Mouse (Mus musculus): Measurements from ENCODE around the gene Wdr64. TPM values are rescaled to one million over a fixed set of nuclear protein-coding genes. Genes with fewer than 3 reads are reported as not detected.

Gene Wdr64
- polyA plus RNA-seq, 1 experiment from 2014 or later = not detected

- no peak overlapping the region for H3K4me2 ChIP-seq (ENCODE audit: low read length)
- no peaks in the 10 kb centered on the region for H3K27me3 ChIP-seq (replicated peaks; ENCODE audit: control insufficient read depth, insufficient read depth, low read length)
- H3K4me1 ChIP-seq (ENCODE audit: control insufficient read depth, insufficient read depth, low read depth, low read length) = no peaks in the 10 kb centered on the region
- H3K9ac ChIP-seq (ENCODE audit: low read depth, low read length) = no peak overlapping the region
- no peak for ATAC-seq
- H3K36me3 ChIP-seq (ENCODE audit: control insufficient read depth, insufficient read depth, low read length) = no peaks in the 10 kb centered on the region
- no peaks in the 10 kb centered on the region for H3K9me3 ChIP-seq (ENCODE audit: control insufficient read depth, low read length)
- 71% methylated on average over 5 of the region's 5 CpGs for WGBS
- no peak overlapping the region for H3K4me3 ChIP-seq (ENCODE audit: low read length)
- no peak overlapping the region for H3K27ac ChIP-seq (ENCODE audit: low read depth, low read length)
Measured at GRCm38 (mm10) chr1:175707599-175707998, 9.2 kb downstream of the Wdr64 start.

GRCm38 (mm10) chr1:175708013-175708412, 9.6 kb downstream of the Wdr64 start:
- no peak overlapping the region for H3K4me2 ChIP-seq (ENCODE audit: low read length)
- no peaks in the 10 kb centered on the region for H3K36me3 ChIP-seq (ENCODE audit: control insufficient read depth, insufficient read depth, low read length)
- no peaks in the 10 kb centered on the region for H3K27me3 ChIP-seq (replicated peaks; ENCODE audit: control insufficient read depth, insufficient read depth, low read length)
- no peak for ATAC-seq
- no peak overlapping the region for H3K27ac ChIP-seq (ENCODE audit: low read depth, low read length)
- no peak overlapping the region for H3K4me3 ChIP-seq (ENCODE audit: low read length)
- H3K4me1 ChIP-seq (ENCODE audit: control insufficient read depth, insufficient read depth, low read depth, low read length) = no peaks in the 10 kb centered on the region
- H3K9ac ChIP-seq (ENCODE audit: low read depth, low read length) = no peak overlapping the region
- no peaks in the 10 kb centered on the region for H3K9me3 ChIP-seq (ENCODE audit: control insufficient read depth, low read length)

- no peak overlapping the region for H3K4me2 ChIP-seq (ENCODE audit: low read length)
Measured at GRCm38 (mm10) chr1:175712338-175712909, 14.0 kb downstream of the Wdr64 start.

GRCm38 (mm10) chr1:175716832-175717231, 18.4 kb downstream of the Wdr64 start:
- Histone ChIP-seq H3K9me3 (ENCODE audit: control insufficient read depth, low read length) (no peaks in the 10 kb centered on the region), H3K4me3 (ENCODE audit: low read length) (no peak overlapping the region), H3K4me2 (ENCODE audit: low read length) (no peak overlapping the region), H3K27me3 (replicated peaks; ENCODE audit: control insufficient read depth, insufficient read depth, low read length) (no peaks in the 10 kb centered on the region), H3K4me1 (ENCODE audit: control insufficient read depth, insufficient read depth, low read depth, low read length) (no peaks in the 10 kb centered on the region), H3K36me3 (ENCODE audit: control insufficient read depth, insufficient read depth, low read length) (no peaks in the 10 kb centered on the region), H3K9ac (ENCODE audit: low read depth, low read length) (no peak overlapping the region), H3K27ac (ENCODE audit: low read depth, low read length) (no peak overlapping the region)
- no peak for ATAC-seq
- 94% methylated on average over 9 of the region's 9 CpGs for WGBS

More at GRCm38 (mm10) chr1:175712338-175712909, 14.0 kb downstream of the Wdr64 start:
- Histone ChIP-seq H3K4me3 (ENCODE audit: low read length) (no peak overlapping the region), H3K36me3 (ENCODE audit: control insufficient read depth, insufficient read depth, low read length) (no peaks in the 10 kb centered on the region), H3K27me3 (replicated peaks; ENCODE audit: control insufficient read depth, insufficient read depth, low read length) (no peaks in the 10 kb centered on the region), H3K27ac (ENCODE audit: low read depth, low read length) (no peak overlapping the region), H3K4me1 (ENCODE audit: control insufficient read depth, insufficient read depth, low read depth, low read length) (no peaks in the 10 kb centered on the region), H3K9me3 (ENCODE audit: control insufficient read depth, low read length) (no peaks in the 10 kb centered on the region), H3K9ac (ENCODE audit: low read depth, low read length) (no peak overlapping the region)
- 70% methylated on average over 11 of the region's 11 CpGs for WGBS
- no peak for ATAC-seq

GRCm38 (mm10) chr1:175725771-175726170, 27.4 kb downstream of the Wdr64 start:
- H3K27me3 ChIP-seq (replicated peaks; ENCODE audit: control insufficient read depth, insufficient read depth, low read length) = no peaks in the 10 kb centered on the region
- no peak overlapping the region for H3K27ac ChIP-seq (ENCODE audit: low read depth, low read length)
- 53% methylated on average over 7 of the region's 7 CpGs for WGBS
- H3K36me3 ChIP-seq (ENCODE audit: control insufficient read depth, insufficient read depth, low read length) = no peaks in the 10 kb centered on the region
- no peaks in the 10 kb centered on the region for H3K4me1 ChIP-seq (ENCODE audit: control insufficient read depth, insufficient read depth, low read depth, low read length)
- no peak overlapping the region for H3K9ac ChIP-seq (ENCODE audit: low read depth, low read length)
- H3K4me2 ChIP-seq (ENCODE audit: low read length) = no peak overlapping the region
- H3K4me3 ChIP-seq (ENCODE audit: low read length) = no peak overlapping the region
- no peak for ATAC-seq
- no peaks in the 10 kb centered on the region for H3K9me3 ChIP-seq (ENCODE audit: control insufficient read depth, low read length)

GRCm38 (mm10) chr1:175754576-175755364, 56.4 kb downstream of the Wdr64 start:
- Histone ChIP-seq H3K36me3 (ENCODE audit: control insufficient read depth, insufficient read depth, low read length) (no peaks in the 10 kb centered on the region), H3K4me3 (ENCODE audit: low read length) (no peak overlapping the region), H3K4me1 (ENCODE audit: control insufficient read depth, insufficient read depth, low read depth, low read length) (no peaks in the 10 kb centered on the region), H3K4me2 (ENCODE audit: low read length) (no peak overlapping the region), H3K27me3 (replicated peaks; ENCODE audit: control insufficient read depth, insufficient read depth, low read length) (no peaks in the 10 kb centered on the region), H3K27ac (ENCODE audit: low read depth, low read length) (no peak overlapping the region), H3K9me3 (ENCODE audit: control insufficient read depth, low read length) (no peaks in the 10 kb centered on the region), H3K9ac (ENCODE audit: low read depth, low read length) (no peak overlapping the region)
- 69% methylated on average over 10 of the region's 10 CpGs for WGBS
- ATAC-seq = no peak

GRCm38 (mm10) chr1:175794668-175795067, 96.3 kb downstream of the Wdr64 start:
- Histone ChIP-seq H3K9me3 (ENCODE audit: control insufficient read depth, low read length) (no peaks in the 10 kb centered on the region), H3K9ac (ENCODE audit: low read depth, low read length) (no peak overlapping the region), H3K27ac (ENCODE audit: low read depth, low read length) (no peak overlapping the region), H3K4me2 (ENCODE audit: low read length) (no peak overlapping the region), H3K27me3 (replicated peaks; ENCODE audit: control insufficient read depth, insufficient read depth, low read length) (no peaks in the 10 kb centered on the region), H3K4me3 (ENCODE audit: low read length) (no peak overlapping the region), H3K4me1 (ENCODE audit: control insufficient read depth, insufficient read depth, low read depth, low read length) (no peaks in the 10 kb centered on the region), H3K36me3 (ENCODE audit: control insufficient read depth, insufficient read depth, low read length) (no peaks in the 10 kb centered on the region)
- no peak for ATAC-seq
- WGBS = 78% methylated on average over 2 of the region's 2 CpGs

- H3K9me3 ChIP-seq (ENCODE audit: control insufficient read depth, low read length) = no peaks in the 10 kb centered on the region
Measured at GRCm38 (mm10) chr1:175808356-175808755, 110.0 kb downstream of the Wdr64 start.

GRCm38 (mm10) chr1:175811625-175812024, 113.2 kb downstream of the Wdr64 start:
- WGBS = 25% methylated on average over 1 of the region's 1 CpGs
- H3K4me1 ChIP-seq (ENCODE audit: control insufficient read depth, insufficient read depth, low read depth, low read length) = no peaks in the 10 kb centered on the region
- H3K36me3 ChIP-seq (ENCODE audit: control insufficient read depth, insufficient read depth, low read length) = no peaks in the 10 kb centered on the region
- H3K9ac ChIP-seq (ENCODE audit: low read depth, low read length) = no peak overlapping the region
- H3K4me2 ChIP-seq (ENCODE audit: low read length) = no peak overlapping the region
- H3K4me3 ChIP-seq (ENCODE audit: low read length) = no peak overlapping the region
- no peak overlapping the region for H3K27ac ChIP-seq (ENCODE audit: low read depth, low read length)
- H3K27me3 ChIP-seq (replicated peaks; ENCODE audit: control insufficient read depth, insufficient read depth, low read length) = no peaks in the 10 kb centered on the region
- ATAC-seq = no peak
- H3K9me3 ChIP-seq (ENCODE audit: control insufficient read depth, low read length) = no peaks in the 10 kb centered on the region

More at GRCm38 (mm10) chr1:175808356-175808755, 110.0 kb downstream of the Wdr64 start:
- WGBS = 59% methylated on average over 5 of the region's 5 CpGs
- H3K9ac ChIP-seq (ENCODE audit: low read depth, low read length) = no peak overlapping the region
- H3K4me1 ChIP-seq (ENCODE audit: control insufficient read depth, insufficient read depth, low read depth, low read length) = no peaks in the 10 kb centered on the region
- no peaks in the 10 kb centered on the region for H3K36me3 ChIP-seq (ENCODE audit: control insufficient read depth, insufficient read depth, low read length)
- ATAC-seq = no peak
- H3K4me3 ChIP-seq (ENCODE audit: low read length) = no peak overlapping the region
- H3K4me2 ChIP-seq (ENCODE audit: low read length) = no peak overlapping the region
- H3K27ac ChIP-seq (ENCODE audit: low read depth, low read length) = no peak overlapping the region
- H3K27me3 ChIP-seq (replicated peaks; ENCODE audit: control insufficient read depth, insufficient read depth, low read length) = no peaks in the 10 kb centered on the region

All from hindbrain, embryonic 16.5 days (tissue).